17 mouse cellular contexts compared by ENCODE assay signal in genomic region chr8:47458591-47458990, GRCm38 (mm10). TPM values are rescaled to one million over a fixed set of nuclear protein-coding genes. Genes with fewer than 3 reads are reported as not detected.
DNase-seq lines count a peak whose midpoint lies in the region.
"Had no signal": no experiment of that assay in that cellular context is flagged by ENCODE, and none has a peak within 500 bp of the region (broad histone marks: within the 10 kb centered on the region; RNA-seq: fewer than 3 reads in every experiment).

No protein-coding gene starts in this region.

- DNase-seq in adrenal gland, adult 2 months, result peak; percentile 14
- no peak for DNase-seq in adrenal gland, postnatal 25 days
- DNase-seq in kidney, postnatal 14 days, result peak; percentile 24
- DNase-seq in kidney, adult 18-20 months, result no peak
- peak; percentile 95 for DNase-seq in MN1 (ENCODE audit: low spot score)
- peak; percentile 19 for DNase-seq in lung, postnatal 36 days
- DNase-seq in urinary bladder, adult 18-20 months (ENCODE audit: low spot score in 2 of 2), result no peak
- DNase-seq: cerebellum, adult 11-12 months; cerebellum, adult 9-11 months; embryo, embryonic 11 days; gastrocnemius, adult 2 months; gastrocnemius, postnatal 36 days; heart, adult 2 months; left cerebral cortex, postnatal 4 days; liver, postnatal 0 days; right cerebral cortex, adult 18-20 months; right cerebral cortex, postnatal 4 days had no signal

RNA-seq across cellular contexts. Expression of gene Stox2, which starts 12.4 kb away (rescaled TPM):
- total RNA-seq in adrenal gland, adult 2 months (2021), result 10 to 100 TPM in 1 of 2 experiments, 1 to 10 TPM in 1; 9.6 to 12.4 TPM
- 2.5 and 3.6 TPM in 2 replicates for polyA plus RNA-seq in adrenal gland, adult 2 months (2012; rRNA removed)
- total RNA-seq in adrenal gland, postnatal 25 days (2021), result 13.2 and 13.6 TPM in 2 replicates

Comparison
In these comparisons a context has a peak if more than half of its experiments do, and no peak if none do; other contexts are left out.
1. DNase-seq: peak in adrenal gland, adult 2 months (single experiment), kidney, postnatal 14 days (single experiment), MN1 (single experiment) and lung, postnatal 36 days (single experiment); none in adrenal gland, postnatal 25 days (single experiment), kidney, adult 18-20 months (single experiment) and urinary bladder, adult 18-20 months (0 of 2).